Mouse (Mus musculus) limb, embryonic 14.5 days (tissue): ENCODE results near the gene Phldb3. TPM values are rescaled to one million over a fixed set of nuclear protein-coding genes. Genes with fewer than 3 reads are reported as not detected.

Source experiments
- ATAC-seq: fragments of 200-750 bp; cut with Nextera tagmentation; 2 replicates; pipeline ENCODE4 v1.8.0; 2017; ENCODE audit warnings: low read depth, moderate number of reproducible peaks, moderate TSS enrichment; ENCODE audit not compliant: low FRiP score
- DNase-seq: peaks from one replicate; pipeline ENCODE4 v3.0.0-alpha.2; 2015; ENCODE audit warnings: low spot score
- H3K27ac ChIP-seq: fragments of 300-500 bp; sonication (generic); replicated peaks from 2 replicates; pipeline ENCODE4 v1.5.1; 2014; ENCODE audit warnings: low read depth, mild to moderate bottlenecking, low read length, moderate library complexity, mixed read lengths
- H3K27me3 ChIP-seq: fragments of 300-500 bp; sonication (generic); 2 replicates; pipeline ENCODE4 v1.6.1; 2014; ENCODE audit warnings: low read length, mixed read lengths; ENCODE audit not compliant: control insufficient read depth, insufficient read depth
- H3K36me3 ChIP-seq: fragments of 300-500 bp; sonication (generic); 2 replicates; pipeline ENCODE4 v1.6.1; 2014; ENCODE audit warnings: mild to moderate bottlenecking, low read length, moderate library complexity, mixed read lengths; ENCODE audit not compliant: control insufficient read depth, insufficient read depth
- H3K4me1 ChIP-seq: fragments of 300-500 bp; sonication (generic); 2 replicates; pipeline ENCODE4 v1.6.1; 2014; ENCODE audit warnings: antibody characterized with exemption, low read length, mixed read lengths; ENCODE audit not compliant: control insufficient read depth, insufficient read depth
- H3K4me2 ChIP-seq: fragments of 300-500 bp; sonication (generic); replicated peaks from 2 replicates; pipeline ENCODE4 v1.6.1; 2014; ENCODE audit warnings: low read depth, mild to moderate bottlenecking, low read length, moderate library complexity; ENCODE audit not compliant: severe bottlenecking
- H3K4me3 ChIP-seq: fragments of 300-500 bp; sonication (generic); replicated peaks from 2 replicates; pipeline ENCODE4 v1.5.1; 2014; ENCODE audit warnings: low read length
- H3K9ac ChIP-seq: fragments of 300-500 bp; sonication (generic); 2 replicates; pipeline ENCODE4 v1.6.1; 2014; ENCODE audit warnings: mild to moderate bottlenecking, low read depth, low read length, moderate library complexity; ENCODE audit not compliant: severe bottlenecking
- H3K9me3 ChIP-seq: fragments of 300-500 bp; sonication (generic); 2 replicates; pipeline ENCODE4 v1.6.1; 2016; ENCODE audit warnings: low read length; ENCODE audit not compliant: control insufficient read depth
- POLR2A ChIP-seq: fragments of 200-500 bp; IDR thresholded peaks from 2 replicates; pipeline ENCODE4 v1.8.0; 2012; ENCODE audit warnings: inconsistent platforms, mild to moderate bottlenecking, moderate library complexity, borderline replicate concordance; ENCODE audit not compliant: insufficient read depth, insufficient read length; ENCODE audit errors: extremely low read depth
- WGBS: fragments of 180-500 bp; shearing (Covaris S2); extraction: QIAGEN DNeasy Blood & Tissue Kit; methylation state at CpG from one replicate; pipeline ENCODE4 v1.1.7; 2014; 5-methylcytosine and 5-hydroxymethylcytosine counted together
- polyA plus RNA-seq, 2 experiments: library from polyadenylated mRNA; depleted of rRNA in 1 of 2; stranded (reverse) in 1 of 2; unstranded in 1 of 2; fragments of >200 nt; fragmentation: Nextera tagmentation in 1 of 2; extraction: Ambion mirVana in 1 of 2; gene quantifications; 2 replicates each; pipeline versions ENCODE4 v1.2.1 to v1.2.3; 2012 to 2014

Gene Phldb3
- polyA plus RNA-seq, 2 experiments, result 1.2 to 5.5 TPM

- WGBS, result 75% methylated on average over 12 of the region's 12 CpGs
- no peak for TF ChIP-seq POLR2A
- no peak for ATAC-seq
Measured at GRCm38 (mm10) chr7:24574224-24574796, 36.3 kb upstream of the Phldb3 start.

GRCm38 (mm10) chr7:24577811-24578210 is 32.8 kb upstream of the Phldb3 start:
- no peaks in the 10 kb centered on the region for H3K27me3 ChIP-seq
- H3K36me3 ChIP-seq, result peaks cover 8% of the 10 kb centered on the region; the same call in 1 of the 2 replicates
- no peak overlapping the region for H3K4me2 ChIP-seq
- no peak for TF ChIP-seq POLR2A
- H3K9me3 ChIP-seq, result no peaks in the 10 kb centered on the region
- 85% methylated on average over 10 of the region's 10 CpGs for WGBS
- H3K4me3 ChIP-seq, result no peak overlapping the region
- ATAC-seq, result no peak
- no peaks in the 10 kb centered on the region for H3K4me1 ChIP-seq
- DNase-seq, result no peak
- no peak overlapping the region for H3K27ac ChIP-seq
- no peak overlapping the region for H3K9ac ChIP-seq

More at GRCm38 (mm10) chr7:24574224-24574796, 36.3 kb upstream of the Phldb3 start:
- Histone ChIP-seq H3K36me3 (peaks cover 38% of the 10 kb centered on the region), H3K9me3 (no peaks in the 10 kb centered on the region), H3K4me1 (no peaks in the 10 kb centered on the region), H3K4me3 (no peak overlapping the region), H3K9ac (no peak overlapping the region), H3K27ac (no peak overlapping the region), H3K27me3 (no peaks in the 10 kb centered on the region), H3K4me2 (no peak overlapping the region)
- no peak for DNase-seq

- DNase-seq (no peak), ATAC-seq (no peak)
- TF ChIP-seq POLR2A, result no peak
- Histone ChIP-seq H3K9ac (no peak overlapping the region), H3K4me3 (no peak overlapping the region), H3K27ac (no peak overlapping the region), H3K9me3 (no peaks in the 10 kb centered on the region), H3K4me1 (peaks cover 6% of the 10 kb centered on the region), H3K27me3 (peaks cover 28% of the 10 kb centered on the region), H3K4me2 (no peak overlapping the region), H3K36me3 (no peaks in the 10 kb centered on the region)
- 90% methylated on average over 6 of the region's 6 CpGs for WGBS
Measured at GRCm38 (mm10) chr7:24584876-24585275, 25.7 kb upstream of the Phldb3 start.

- 35% methylated on average over 12 of the region's 16 CpGs for WGBS
- Histone ChIP-seq H3K27ac (no peak overlapping the region), H3K27me3 (peaks cover 28% of the 10 kb centered on the region), H3K9me3 (no peaks in the 10 kb centered on the region), H3K36me3 (no peaks in the 10 kb centered on the region), H3K9ac (no peak overlapping the region), H3K4me1 (peaks cover 6% of the 10 kb centered on the region), H3K4me2 (no peak overlapping the region), H3K4me3 (peak overlapping the region; percentile 1; the same call in 1 of the 2 replicates)
- no peak for TF ChIP-seq POLR2A
- ATAC-seq, result no peak
- DNase-seq, result no peak
Measured at GRCm38 (mm10) chr7:24585995-24586394, 24.6 kb upstream of the Phldb3 start.

- H3K27ac ChIP-seq, result no peak overlapping the region
- DNase-seq (no peak), ATAC-seq (peak; percentile 61)
- peaks cover 28% of the 10 kb centered on the region for H3K27me3 ChIP-seq
- H3K9ac ChIP-seq, result peak overlapping the region; percentile 63
- H3K4me2 ChIP-seq, result peak overlapping the region; percentile 61
- 7% methylated on average over 8 of the region's 8 CpGs for WGBS
- peak overlapping the region; percentile 47 for H3K4me3 ChIP-seq
- H3K36me3 ChIP-seq, result no peaks in the 10 kb centered on the region
- H3K9me3 ChIP-seq, result no peaks in the 10 kb centered on the region
- H3K4me1 ChIP-seq, result peaks cover 6% of the 10 kb centered on the region
- TF ChIP-seq POLR2A, result no peak
Measured at GRCm38 (mm10) chr7:24586828-24587227, 23.7 kb upstream of the Phldb3 start.
